Mouse (Mus musculus): ENCODE measurements at regions not wholly inside any gene's neighbourhood (a gene's known extent, or its start where the extent isn't known, plus 50 kb on each side); places are given as distances from the start of the nearest gene placed in this dataset.

DNA sequence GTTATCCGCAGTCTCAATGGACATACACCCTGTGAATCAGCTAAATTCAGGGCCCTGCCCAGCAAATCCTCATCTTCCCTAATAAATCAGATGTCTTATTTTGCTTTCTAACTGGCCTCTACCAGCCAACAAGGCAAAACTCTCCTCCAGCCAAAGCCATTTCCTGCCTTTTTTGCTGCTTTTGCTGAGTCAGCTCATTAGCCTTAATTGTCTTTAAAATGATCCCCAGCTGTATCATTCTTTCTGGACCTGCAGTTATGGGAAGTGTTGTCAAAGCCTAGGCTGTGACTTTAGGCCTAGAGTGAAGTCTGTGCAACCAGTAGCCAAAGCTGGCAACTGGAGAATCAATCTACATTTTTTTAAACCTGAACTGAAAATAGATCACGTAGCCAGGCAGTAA lies 81.4 kb downstream of the Mtpn start:
- no peak overlapping the region for H3K4me3 ChIP-seq (replicated peaks)
- no peaks in the 10 kb centered on the region for H3K9me3 ChIP-seq
- no peak overlapping the region for H3K27ac ChIP-seq
- ATAC-seq (ENCODE audit: low FRiP score), result no peak
- H3K36me3 ChIP-seq (replicated peaks), result no peaks in the 10 kb centered on the region
- 95% methylated on average over 2 of the region's 2 CpGs for WGBS
- H3K4me1 ChIP-seq, result peaks cover 5% of the 10 kb centered on the region; the same call in 1 of the 2 replicates
- H3K4me2 ChIP-seq, result no peak overlapping the region
- H3K9ac ChIP-seq, result no peak overlapping the region
- no peaks in the 10 kb centered on the region for H3K27me3 ChIP-seq

DNA sequence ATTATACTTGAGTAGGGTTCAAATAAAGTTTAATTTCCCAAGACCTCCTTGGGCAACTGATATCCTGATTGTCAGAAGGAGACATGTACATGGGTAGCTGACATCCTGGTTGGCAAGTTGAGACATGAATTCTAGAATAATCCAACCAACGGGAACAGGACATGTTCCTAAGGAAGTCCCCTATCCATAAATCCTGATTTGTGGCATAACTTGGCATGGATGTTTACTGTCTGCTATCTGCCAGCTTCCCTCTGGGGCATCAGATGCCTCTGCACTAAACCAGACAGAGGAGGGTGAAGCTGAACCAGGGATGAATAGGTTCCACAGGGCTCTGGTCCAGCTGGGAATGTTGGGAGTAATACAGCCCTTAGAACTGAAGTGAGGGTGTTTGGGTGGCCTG lies 94.7 kb downstream of the Mtpn start:
- ATAC-seq (ENCODE audit: low FRiP score), result no peak
- no peaks in the 10 kb centered on the region for H3K4me1 ChIP-seq
- no peak overlapping the region for H3K27ac ChIP-seq
- no peaks in the 10 kb centered on the region for H3K27me3 ChIP-seq
- no peaks in the 10 kb centered on the region for H3K36me3 ChIP-seq (replicated peaks)
- H3K9ac ChIP-seq, result no peak overlapping the region
- no peak overlapping the region for H3K4me3 ChIP-seq (replicated peaks)
- 92% methylated on average over 1 of the region's 1 CpGs for WGBS
- H3K4me2 ChIP-seq, result no peak overlapping the region
- no peaks in the 10 kb centered on the region for H3K9me3 ChIP-seq

GRCm38 (mm10) chr6:35426301-35426700 lies 100.4 kb upstream of the Fam180a start:
- Histone ChIP-seq H3K4me2 (no peak overlapping the region), H3K27me3 (no peaks in the 10 kb centered on the region), H3K36me3 (replicated peaks) (no peaks in the 10 kb centered on the region), H3K4me3 (replicated peaks) (no peak overlapping the region), H3K9ac (no peak overlapping the region), H3K9me3 (no peaks in the 10 kb centered on the region), H3K27ac (no peak overlapping the region), H3K4me1 (no peaks in the 10 kb centered on the region)
- 77% methylated on average over 3 of the region's 3 CpGs for WGBS
- ATAC-seq (ENCODE audit: low FRiP score), result no peak

- Histone ChIP-seq H3K27ac (no peak overlapping the region), H3K4me1 (no peaks in the 10 kb centered on the region), H3K4me2 (no peak overlapping the region), H3K9me3 (peaks cover 3% of the 10 kb centered on the region; the same call in 1 of the 2 replicates), H3K9ac (no peak overlapping the region), H3K4me3 (replicated peaks) (no peak overlapping the region), H3K36me3 (replicated peaks) (no peaks in the 10 kb centered on the region), H3K27me3 (no peaks in the 10 kb centered on the region)
- WGBS, result 89% methylated on average over 2 of the region's 2 CpGs
- no peak for ATAC-seq (ENCODE audit: low FRiP score)
Measured at GRCm38 (mm10) chr6:35424521-35424920, 98.6 kb upstream of the Fam180a start.

- Histone ChIP-seq H3K4me3 (replicated peaks) (no peak overlapping the region), H3K36me3 (replicated peaks) (no peaks in the 10 kb centered on the region), H3K9me3 (peaks cover 3% of the 10 kb centered on the region; the same call in 1 of the 2 replicates), H3K4me1 (no peaks in the 10 kb centered on the region), H3K9ac (no peak overlapping the region), H3K27me3 (no peaks in the 10 kb centered on the region), H3K27ac (no peak overlapping the region), H3K4me2 (no peak overlapping the region)
- WGBS, result 86% methylated on average over 7 of the region's 7 CpGs
- ATAC-seq (ENCODE audit: low FRiP score), result no peak
Measured at GRCm38 (mm10) chr6:35420924-35421323, 95.0 kb upstream of the Fam180a start.

GRCm38 (mm10) chr6:35405044-35405443 lies 79.1 kb upstream of the Fam180a start:
- no peak overlapping the region for H3K9ac ChIP-seq
- no peak for ATAC-seq (ENCODE audit: low FRiP score)

DNA sequence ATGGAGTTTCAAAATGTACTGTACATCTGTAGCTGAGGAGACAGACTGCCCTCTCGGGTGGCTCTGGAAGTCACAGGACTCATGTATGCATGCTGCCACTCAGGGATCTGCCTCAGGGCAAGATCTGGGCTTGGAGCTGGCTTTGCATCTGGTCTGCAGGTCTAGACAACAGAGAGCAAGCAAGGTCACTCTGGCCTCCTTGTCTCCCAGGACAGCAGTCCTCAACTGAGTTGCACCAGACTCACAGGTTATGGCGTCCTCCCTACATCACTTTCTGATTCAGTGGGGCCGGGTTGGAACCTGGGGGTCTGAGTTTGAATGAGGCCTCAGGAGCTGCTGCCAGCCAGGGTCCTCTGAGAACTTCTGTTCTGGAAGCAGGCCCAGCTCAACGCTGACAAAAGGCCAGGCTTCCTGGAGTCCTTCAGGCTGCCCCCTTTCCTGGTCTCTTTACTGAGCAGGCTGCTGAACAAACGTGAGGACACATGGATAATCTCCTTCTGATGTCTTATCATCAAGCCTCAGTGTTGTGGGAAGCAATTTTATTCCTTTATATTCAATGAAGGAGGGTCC lies 77.5 kb upstream of the Fam180a start:
- Histone ChIP-seq H3K36me3 (replicated peaks) (no peaks in the 10 kb centered on the region), H3K9ac (no peak overlapping the region)

More at GRCm38 (mm10) chr6:35405044-35405443, 79.1 kb upstream of the Fam180a start:
- no peaks in the 10 kb centered on the region for H3K4me1 ChIP-seq
- no peak overlapping the region for H3K4me3 ChIP-seq (replicated peaks)
- no peak overlapping the region for H3K4me2 ChIP-seq
- no peaks in the 10 kb centered on the region for H3K27me3 ChIP-seq
- H3K27ac ChIP-seq, result no peak overlapping the region
- H3K9me3 ChIP-seq, result no peaks in the 10 kb centered on the region
- WGBS, result 76% methylated on average over 9 of the region's 9 CpGs
- no peaks in the 10 kb centered on the region for H3K36me3 ChIP-seq (replicated peaks)

GRCm38 (mm10) chr6:35395726-35396125 lies 69.8 kb upstream of the Fam180a start:
- Histone ChIP-seq H3K9ac (no peak overlapping the region), H3K36me3 (replicated peaks) (no peaks in the 10 kb centered on the region), H3K4me1 (no peaks in the 10 kb centered on the region), H3K9me3 (no peaks in the 10 kb centered on the region), H3K4me2 (no peak overlapping the region), H3K27me3 (no peaks in the 10 kb centered on the region), H3K4me3 (replicated peaks) (no peak overlapping the region), H3K27ac (no peak overlapping the region)
- ATAC-seq (ENCODE audit: low FRiP score), result no peak
- 94% methylated on average over 7 of the region's 9 CpGs for WGBS

More for the DNA sequence above, 77.5 kb upstream of the Fam180a start:
- no peak overlapping the region for H3K4me3 ChIP-seq (replicated peaks)
- H3K4me2 ChIP-seq, result no peak overlapping the region
- ATAC-seq (ENCODE audit: low FRiP score), result no peak
- 81% methylated on average over 5 of the region's 5 CpGs for WGBS
- H3K27me3 ChIP-seq, result no peaks in the 10 kb centered on the region
- no peaks in the 10 kb centered on the region for H3K9me3 ChIP-seq
- no peaks in the 10 kb centered on the region for H3K4me1 ChIP-seq
- no peak overlapping the region for H3K27ac ChIP-seq

DNA sequence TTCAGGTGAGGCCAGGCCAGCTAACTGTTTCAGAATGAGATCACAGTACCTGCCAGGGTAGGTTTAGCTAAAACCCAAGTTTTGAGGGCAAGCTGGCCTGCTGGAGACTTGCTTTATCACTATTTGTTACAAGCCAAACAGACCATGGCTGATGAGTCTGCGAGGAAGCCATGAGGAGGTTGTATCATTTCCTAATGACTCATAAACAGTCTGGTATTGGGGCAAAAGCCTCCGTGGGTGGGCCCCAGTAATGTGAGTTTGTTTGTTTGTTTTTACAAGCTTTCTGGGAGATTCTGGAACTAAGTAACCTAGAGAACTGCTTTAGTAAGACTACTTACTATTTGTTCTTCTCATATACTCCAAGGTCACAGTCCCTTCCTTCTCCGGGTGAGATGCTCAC lies 62.9 kb upstream of the Fam180a start:
- Histone ChIP-seq H3K27ac (no peak overlapping the region), H3K36me3 (replicated peaks) (no peaks in the 10 kb centered on the region), H3K9me3 (no peaks in the 10 kb centered on the region), H3K4me1 (no peaks in the 10 kb centered on the region), H3K9ac (no peak overlapping the region), H3K4me3 (replicated peaks) (no peak overlapping the region), H3K4me2 (no peak overlapping the region), H3K27me3 (no peaks in the 10 kb centered on the region)
- ATAC-seq (ENCODE audit: low FRiP score), result no peak
- WGBS, result 84% methylated on average over 3 of the region's 3 CpGs

- 0 out of 2 replicates have a peak, but pooled peaks cover 3% of the 10 kb centered on the region for H3K27me3 ChIP-seq
- no peak for ATAC-seq (ENCODE audit: low FRiP score)
- no peak overlapping the region for H3K27ac ChIP-seq
- H3K4me2 ChIP-seq, result no peak overlapping the region
- H3K4me1 ChIP-seq, result peaks cover 3% of the 10 kb centered on the region; the same call in 1 of the 2 replicates
- H3K4me3 ChIP-seq (replicated peaks), result no peak overlapping the region
- WGBS, result 91% methylated on average over 3 of the region's 3 CpGs
- H3K36me3 ChIP-seq (replicated peaks), result no peaks in the 10 kb centered on the region
- H3K9ac ChIP-seq, result no peak overlapping the region
- no peaks in the 10 kb centered on the region for H3K9me3 ChIP-seq
Measured at GRCm38 (mm10) chr6:35381536-35381935, 55.6 kb upstream of the Fam180a start.

- peaks cover 3% of the 10 kb centered on the region; the same call in 1 of the 2 replicates for H3K4me1 ChIP-seq
- peak; percentile 77 for ATAC-seq (ENCODE audit: low FRiP score)
- H3K27ac ChIP-seq, result no peak overlapping the region
- 0 out of 2 replicates have a peak, but pooled peaks cover 3% of the 10 kb centered on the region for H3K27me3 ChIP-seq
- WGBS, result 23% methylated on average over 11 of the region's 11 CpGs
- no peaks in the 10 kb centered on the region for H3K36me3 ChIP-seq (replicated peaks)
- H3K4me3 ChIP-seq (replicated peaks), result peak overlapping the region; percentile 15; the same call in 1 of the 2 replicates
- H3K9ac ChIP-seq, result no peak overlapping the region
- H3K4me2 ChIP-seq, result peak overlapping the region; percentile 50
- H3K9me3 ChIP-seq, result no peaks in the 10 kb centered on the region
Measured at GRCm38 (mm10) chr6:35380721-35381466, 55.0 kb upstream of the Fam180a start.

DNA sequence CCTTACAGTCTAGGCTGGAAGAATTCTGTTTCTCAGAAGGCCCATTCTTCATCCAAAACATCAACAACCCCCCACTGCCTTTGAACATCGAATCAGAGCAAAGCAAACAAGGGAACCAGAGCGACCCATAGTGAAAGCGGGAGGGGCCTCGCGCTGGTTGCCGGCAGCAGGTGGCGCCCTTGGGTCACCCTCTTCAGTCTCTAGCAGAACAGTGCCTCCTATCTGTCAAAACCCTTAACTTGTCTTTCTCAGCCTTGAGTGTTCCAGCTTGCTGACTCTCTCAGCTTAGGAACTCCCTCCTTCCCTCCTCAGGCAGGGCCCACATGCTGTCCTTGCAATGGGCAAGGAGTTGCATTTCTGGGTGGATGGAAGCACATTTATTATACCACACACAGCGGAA lies 53.9 kb upstream of the Fam180a start:
- Histone ChIP-seq H3K4me1 (peaks cover 3% of the 10 kb centered on the region; the same call in 1 of the 2 replicates), H3K36me3 (replicated peaks) (no peaks in the 10 kb centered on the region), H3K9me3 (no peaks in the 10 kb centered on the region), H3K27ac (no peak overlapping the region), H3K4me3 (replicated peaks) (no peak overlapping the region), H3K9ac (no peak overlapping the region), H3K4me2 (peak overlapping the region; percentile 31), H3K27me3 (0 out of 2 replicates have a peak, but pooled peaks cover 3% of the 10 kb centered on the region)
- 10% methylated on average over 8 of the region's 8 CpGs for WGBS
- ATAC-seq (ENCODE audit: low FRiP score), result peak; percentile 56; the same call in 1 of the 2 replicates

Measured in forebrain, embryonic 12.5 days (tissue).